Mouse (Mus musculus): ENCODE results near the gene Creb3. TPM values are rescaled to one million over a fixed set of nuclear protein-coding genes. Genes with fewer than 3 reads are reported as not detected.
A peak's percentile ranks its signal among the peaks of the same experiment; 100 is the strongest.

The Creb3 gene
- polyA plus RNA-seq, 1 experiment from 2014 or later: 62.3 TPM

DNA sequence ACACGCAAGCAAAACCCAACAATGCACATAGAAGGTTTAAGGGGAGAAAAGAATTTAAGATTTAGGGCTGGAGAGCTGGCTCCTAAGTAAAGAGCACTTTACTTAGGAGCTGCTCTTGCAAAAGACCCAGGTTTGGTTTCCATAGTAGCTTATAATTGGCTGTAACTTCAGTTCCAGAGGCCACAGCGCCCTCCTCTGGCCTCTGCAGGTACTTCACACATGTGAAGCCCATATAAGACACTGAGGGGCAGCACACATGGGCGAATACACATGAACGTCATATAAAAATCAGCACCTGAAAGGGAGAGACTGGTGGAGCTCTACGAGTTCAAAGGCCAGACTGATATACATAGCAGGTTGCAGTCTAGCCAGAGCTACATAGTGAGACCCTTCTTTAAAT lies 34.3 kb upstream of the Creb3 start:
- Histone ChIP-seq H3K4me1 (ENCODE audit: control insufficient read depth in 2 of 2, insufficient read depth in 2 of 2, low read length in 2 of 2) (peaks cover 8 to 24% of the 10 kb centered on the region in 2 experiments), H3K4me2 (ENCODE audit: low read length) (no peak overlapping the region), H3K4me3 (ENCODE audit: control insufficient read depth in 1 of 2, insufficient read depth in 1 of 2, low read depth in 1 of 2, low read length in 2 of 2) (no peak overlapping the region), H3K9ac (ENCODE audit: low read length) (no peak overlapping the region), H3K27me3 (ENCODE audit: control insufficient read depth, insufficient read depth, low read length) (no peaks in the 10 kb centered on the region), H3K27ac (replicated peaks in 1 of 2; ENCODE audit: control insufficient read depth in 1 of 2, insufficient read depth in 1 of 2, low read depth in 2 of 2, low read length in 2 of 2) (no peak overlapping the region), H3K36me3 (ENCODE audit: control insufficient read depth, insufficient read depth, low read length) (peaks cover 22% of the 10 kb centered on the region), H3K9me3 (ENCODE audit: control insufficient read depth, low read length) (0 out of 2 replicates have a peak, but pooled peaks cover 2% of the 10 kb centered on the region)
- ATAC-seq (ENCODE audit: insufficient number of reproducible peaks, insufficient read depth, low FRiP score, low read depth): no peak
- 60% methylated on average over 5 of the region's 5 CpGs for WGBS

DNA sequence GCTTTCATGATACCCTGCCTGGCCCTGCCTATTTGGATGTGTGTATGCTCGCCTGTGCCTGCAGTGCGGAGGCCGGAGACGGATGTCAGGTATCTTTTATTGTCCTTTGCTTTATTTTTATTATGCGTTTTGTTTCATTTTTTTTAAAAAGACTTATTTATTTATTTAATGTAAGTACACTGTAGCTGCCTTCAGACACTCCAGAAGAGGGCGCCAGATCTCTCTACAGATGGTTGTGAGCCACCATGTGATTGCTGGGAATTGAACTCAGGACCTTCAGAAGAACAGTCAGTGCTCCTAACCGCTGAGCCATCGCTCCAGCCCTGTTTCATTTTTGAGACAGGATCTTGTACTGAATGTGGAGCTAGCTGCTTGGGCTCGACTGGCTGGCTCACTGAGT lies 33.6 kb upstream of the Creb3 start:
- no peaks in the 10 kb centered on the region for H3K27me3 ChIP-seq (ENCODE audit: control insufficient read depth, insufficient read depth, low read length)
- no peak overlapping the region for H3K4me3 ChIP-seq (ENCODE audit: control insufficient read depth in 1 of 2, insufficient read depth in 1 of 2, low read depth in 1 of 2, low read length in 2 of 2)
- no peak overlapping the region for H3K27ac ChIP-seq (replicated peaks in 1 of 2; ENCODE audit: control insufficient read depth in 1 of 2, insufficient read depth in 1 of 2, low read depth in 2 of 2, low read length in 2 of 2)
- no peak overlapping the region for H3K9ac ChIP-seq (ENCODE audit: low read length)
- H3K4me2 ChIP-seq (ENCODE audit: low read length): no peak overlapping the region
- peaks cover 8 to 24% of the 10 kb centered on the region in 2 experiments for H3K4me1 ChIP-seq (ENCODE audit: control insufficient read depth in 2 of 2, insufficient read depth in 2 of 2, low read length in 2 of 2)
- peaks cover 28% of the 10 kb centered on the region for H3K36me3 ChIP-seq (ENCODE audit: control insufficient read depth, insufficient read depth, low read length)
- 0 out of 2 replicates have a peak, but pooled peaks cover 2% of the 10 kb centered on the region for H3K9me3 ChIP-seq (ENCODE audit: control insufficient read depth, low read length)
- 79% methylated on average over 9 of the region's 9 CpGs for WGBS
- ATAC-seq (ENCODE audit: insufficient number of reproducible peaks, insufficient read depth, low FRiP score, low read depth): no peak

DNA sequence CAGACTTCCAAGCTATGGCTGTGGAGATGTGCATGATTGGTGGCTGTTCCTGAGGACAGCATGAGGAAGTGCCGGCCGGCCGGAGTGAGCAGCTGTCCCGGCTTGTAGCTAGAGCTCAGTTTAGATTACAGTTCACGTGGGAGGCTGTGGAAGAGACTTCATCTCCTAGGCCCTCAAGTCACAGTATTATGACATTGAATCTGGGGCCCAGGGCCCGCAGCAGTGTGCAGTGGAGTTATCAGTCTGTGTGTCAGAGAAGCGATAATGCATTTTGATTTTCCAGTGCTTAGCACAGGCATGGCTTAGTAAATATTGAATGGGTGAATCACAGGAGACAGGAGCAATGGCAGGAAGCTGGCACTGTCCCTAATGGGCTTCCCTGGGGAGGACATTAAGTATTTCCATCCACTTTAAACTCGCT lies 32.0 kb upstream of the Creb3 start:
- peaks cover 4 to 15% of the 10 kb centered on the region in 2 experiments for H3K4me1 ChIP-seq (ENCODE audit: control insufficient read depth in 2 of 2, insufficient read depth in 2 of 2, low read length in 2 of 2)
- H3K4me3 ChIP-seq (ENCODE audit: control insufficient read depth in 1 of 2, insufficient read depth in 1 of 2, low read depth in 1 of 2, low read length in 2 of 2): no peak overlapping the region
- peak overlapping the region; percentile 32 to 60 for H3K27ac ChIP-seq (replicated peaks in 1 of 2; ENCODE audit: control insufficient read depth in 1 of 2, insufficient read depth in 1 of 2, low read depth in 2 of 2, low read length in 2 of 2)
- no peaks in the 10 kb centered on the region for H3K27me3 ChIP-seq (ENCODE audit: control insufficient read depth, insufficient read depth, low read length)
- peaks cover 44% of the 10 kb centered on the region for H3K36me3 ChIP-seq (ENCODE audit: control insufficient read depth, insufficient read depth, low read length)
- 27% methylated on average over 8 of the region's 8 CpGs for WGBS
- H3K9ac ChIP-seq (ENCODE audit: low read length): no peak overlapping the region
- no peak overlapping the region for H3K4me2 ChIP-seq (ENCODE audit: low read length)
- 0 out of 2 replicates have a peak, but pooled peaks cover 2% of the 10 kb centered on the region for H3K9me3 ChIP-seq (ENCODE audit: control insufficient read depth, low read length)
- 0 out of 2 replicates have a peak, but pooled peaks have one; percentile 14 for ATAC-seq (ENCODE audit: insufficient number of reproducible peaks, insufficient read depth, low FRiP score, low read depth)

DNA sequence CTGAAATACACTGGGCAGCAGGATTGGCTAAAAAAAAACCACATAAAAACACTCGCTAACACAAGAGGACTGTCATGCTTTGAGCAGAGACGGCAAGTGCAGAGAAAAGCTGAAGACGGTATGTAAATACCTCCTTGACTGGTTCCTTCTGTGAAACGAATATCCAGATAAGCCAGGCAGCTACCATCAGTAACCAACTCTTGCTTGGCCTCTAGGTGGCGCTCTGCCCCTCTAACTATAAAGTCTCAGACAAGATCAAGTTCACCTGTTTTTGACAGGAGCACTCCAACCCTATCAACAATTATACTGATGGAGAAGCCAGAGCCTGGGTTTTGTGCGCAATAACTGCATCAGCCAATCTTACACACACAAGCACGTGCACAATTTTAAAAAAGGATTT lies 31.6 kb upstream of the Creb3 start:
- Histone ChIP-seq H3K27ac (replicated peaks in 1 of 2; ENCODE audit: control insufficient read depth in 1 of 2, insufficient read depth in 1 of 2, low read depth in 2 of 2, low read length in 2 of 2) (peak overlapping the region; percentile 32 to 60), H3K4me1 (ENCODE audit: control insufficient read depth in 2 of 2, insufficient read depth in 2 of 2, low read length in 2 of 2) (peaks cover 4 to 15% of the 10 kb centered on the region in 2 experiments), H3K4me3 (ENCODE audit: control insufficient read depth in 1 of 2, insufficient read depth in 1 of 2, low read depth in 1 of 2, low read length in 2 of 2) (no peak overlapping the region), H3K27me3 (ENCODE audit: control insufficient read depth, insufficient read depth, low read length) (no peaks in the 10 kb centered on the region), H3K9me3 (ENCODE audit: control insufficient read depth, low read length) (0 out of 2 replicates have a peak, but pooled peaks cover 2% of the 10 kb centered on the region), H3K9ac (ENCODE audit: low read length) (no peak overlapping the region), H3K36me3 (ENCODE audit: control insufficient read depth, insufficient read depth, low read length) (peaks cover 49% of the 10 kb centered on the region), H3K4me2 (ENCODE audit: low read length) (no peak overlapping the region)
- 12% methylated on average over 7 of the region's 7 CpGs for WGBS
- no peak for ATAC-seq (ENCODE audit: insufficient number of reproducible peaks, insufficient read depth, low FRiP score, low read depth)

DNA sequence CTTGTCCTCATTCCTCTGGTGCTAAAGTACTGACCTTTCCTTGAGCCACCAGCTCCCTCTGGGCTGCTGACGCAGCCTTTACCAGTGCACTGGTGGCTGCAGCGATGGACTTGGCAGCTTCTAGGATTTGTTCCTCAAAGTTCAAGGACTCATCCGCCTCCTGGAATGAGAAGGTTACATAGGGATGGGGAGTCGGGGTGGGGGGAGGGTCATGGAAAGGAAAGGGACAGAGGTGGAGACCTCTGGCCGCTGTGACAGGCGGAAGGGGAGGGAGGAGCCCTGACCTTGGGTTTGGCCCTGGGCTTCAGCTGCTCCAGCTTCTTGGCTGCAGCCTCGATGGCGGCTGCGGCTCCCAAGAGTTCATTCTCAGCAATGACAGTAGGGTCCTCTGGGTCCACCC lies 28.9 kb upstream of the Creb3 start:
- Histone ChIP-seq H3K4me1 (ENCODE audit: control insufficient read depth in 2 of 2, insufficient read depth in 2 of 2, low read length in 2 of 2) (peaks cover 4 to 15% of the 10 kb centered on the region in 2 experiments), H3K27me3 (ENCODE audit: control insufficient read depth, insufficient read depth, low read length) (no peaks in the 10 kb centered on the region), H3K9ac (ENCODE audit: low read length) (no peak overlapping the region), H3K36me3 (ENCODE audit: control insufficient read depth, insufficient read depth, low read length) (peaks cover 75% of the 10 kb centered on the region), H3K9me3 (ENCODE audit: control insufficient read depth, low read length) (no peaks in the 10 kb centered on the region), H3K4me2 (ENCODE audit: low read length) (no peak overlapping the region), H3K4me3 (ENCODE audit: control insufficient read depth in 1 of 2, insufficient read depth in 1 of 2, low read depth in 1 of 2, low read length in 2 of 2) (no peak overlapping the region), H3K27ac (replicated peaks in 1 of 2; ENCODE audit: control insufficient read depth in 1 of 2, insufficient read depth in 1 of 2, low read depth in 2 of 2, low read length in 2 of 2) (no peak overlapping the region)
- WGBS: 84% methylated on average over 9 of the region's 9 CpGs
- no peak for ATAC-seq (ENCODE audit: insufficient number of reproducible peaks, insufficient read depth, low FRiP score, low read depth)

DNA sequence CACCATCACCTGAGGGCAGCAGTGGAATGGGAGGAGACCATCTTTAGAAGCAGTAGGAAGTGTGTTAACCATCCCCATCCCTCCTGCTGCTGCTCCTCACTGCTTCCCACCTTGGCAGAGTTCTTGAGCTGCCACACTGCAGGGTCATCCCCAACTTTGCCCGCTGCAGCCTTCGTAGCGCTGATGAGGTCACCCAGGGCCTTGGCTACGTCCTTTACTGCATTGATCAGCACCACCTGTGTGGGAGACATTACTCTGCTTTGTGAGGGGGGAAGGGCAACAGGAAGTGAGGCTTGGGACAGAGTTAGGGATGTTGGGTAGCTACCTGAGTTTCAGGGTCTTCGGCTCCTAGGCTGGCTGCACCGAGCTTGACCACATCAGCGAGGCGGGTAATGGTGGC lies 26.5 kb upstream of the Creb3 start:
- Histone ChIP-seq H3K36me3 (ENCODE audit: control insufficient read depth, insufficient read depth, low read length) (peaks cover 99% of the 10 kb centered on the region), H3K9ac (ENCODE audit: low read length) (no peak overlapping the region), H3K4me2 (ENCODE audit: low read length) (no peak overlapping the region), H3K9me3 (ENCODE audit: control insufficient read depth, low read length) (no peaks in the 10 kb centered on the region), H3K27ac (replicated peaks in 1 of 2; ENCODE audit: control insufficient read depth in 1 of 2, insufficient read depth in 1 of 2, low read depth in 2 of 2, low read length in 2 of 2) (no peak overlapping the region), H3K4me3 (ENCODE audit: control insufficient read depth in 1 of 2, insufficient read depth in 1 of 2, low read depth in 1 of 2, low read length in 2 of 2) (no peak overlapping the region), H3K27me3 (ENCODE audit: control insufficient read depth, insufficient read depth, low read length) (no peaks in the 10 kb centered on the region), H3K4me1 (ENCODE audit: control insufficient read depth in 2 of 2, insufficient read depth in 2 of 2, low read length in 2 of 2) (0 out of 4 replicates have a peak, but pooled peaks cover 0 to 6% of the 10 kb centered on the region in 2 experiments)
- no peak; the same call in 1 of the 2 replicates for ATAC-seq (ENCODE audit: insufficient number of reproducible peaks, insufficient read depth, low FRiP score, low read depth)
- 92% methylated on average over 8 of the region's 8 CpGs for WGBS

DNA sequence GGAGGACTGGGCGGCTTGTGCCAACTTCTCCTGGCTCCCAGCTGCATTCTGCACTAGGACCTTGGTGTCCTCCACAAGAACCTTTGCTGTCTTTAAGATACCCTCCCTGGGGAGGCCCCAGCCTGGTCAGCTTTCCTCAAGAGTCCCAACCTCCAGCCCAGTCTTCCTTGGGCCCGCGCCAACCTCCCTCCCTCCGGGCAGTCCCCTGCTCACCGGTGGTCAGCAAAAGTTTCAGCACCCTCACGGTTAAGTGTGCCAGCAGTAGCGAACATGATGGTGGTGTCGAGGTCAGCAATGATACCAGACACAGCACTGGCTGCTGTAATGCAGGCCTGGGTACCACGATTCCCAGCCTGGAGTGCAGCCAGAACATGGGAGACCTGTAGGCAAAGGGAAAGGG lies 26.1 kb upstream of the Creb3 start:
- peaks cover 100% of the 10 kb centered on the region for H3K36me3 ChIP-seq (ENCODE audit: control insufficient read depth, insufficient read depth, low read length)
- H3K4me2 ChIP-seq (ENCODE audit: low read length): no peak overlapping the region
- 0 out of 4 replicates have a peak, but pooled peaks cover 0 to 2% of the 10 kb centered on the region in 2 experiments for H3K4me1 ChIP-seq (ENCODE audit: control insufficient read depth in 2 of 2, insufficient read depth in 2 of 2, low read length in 2 of 2)
- no peaks in the 10 kb centered on the region for H3K9me3 ChIP-seq (ENCODE audit: control insufficient read depth, low read length)
- no peak overlapping the region for H3K9ac ChIP-seq (ENCODE audit: low read length)
- H3K27me3 ChIP-seq (ENCODE audit: control insufficient read depth, insufficient read depth, low read length): no peaks in the 10 kb centered on the region
- no peak; the same call in 1 of the 2 replicates for ATAC-seq (ENCODE audit: insufficient number of reproducible peaks, insufficient read depth, low FRiP score, low read depth)
- H3K4me3 ChIP-seq (ENCODE audit: control insufficient read depth in 1 of 2, insufficient read depth in 1 of 2, low read depth in 1 of 2, low read length in 2 of 2): no peak overlapping the region
- WGBS: 82% methylated on average over 9 of the region's 9 CpGs
- H3K27ac ChIP-seq (replicated peaks in 1 of 2; ENCODE audit: control insufficient read depth in 1 of 2, insufficient read depth in 1 of 2, low read depth in 2 of 2, low read length in 2 of 2): no peak overlapping the region

DNA sequence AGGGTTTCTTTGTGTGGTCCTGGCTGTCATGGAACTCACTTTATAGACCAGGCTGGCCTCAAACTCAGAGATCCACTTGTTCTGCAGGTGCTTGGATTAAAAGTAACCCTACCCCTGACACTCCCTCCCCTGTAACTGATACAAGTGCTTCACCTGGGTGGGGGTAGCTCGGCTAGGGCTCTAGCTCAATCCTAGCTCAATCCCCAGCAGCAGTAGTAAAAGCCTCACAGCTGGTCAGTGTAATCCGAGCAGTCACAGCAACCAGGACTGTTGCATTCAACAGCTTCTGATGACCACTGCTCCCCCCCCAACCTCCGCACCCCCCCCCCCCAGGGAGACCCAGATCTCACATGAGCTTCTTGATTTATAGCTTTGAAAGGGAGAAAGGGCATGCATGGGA lies 20.1 kb upstream of the Creb3 start:
- Histone ChIP-seq H3K4me2 (ENCODE audit: low read length) (no peak overlapping the region), H3K4me3 (ENCODE audit: control insufficient read depth in 1 of 2, insufficient read depth in 1 of 2, low read depth in 1 of 2, low read length in 2 of 2) (no peak overlapping the region), H3K9ac (ENCODE audit: low read length) (no peak overlapping the region), H3K36me3 (ENCODE audit: control insufficient read depth, insufficient read depth, low read length) (peaks cover 100% of the 10 kb centered on the region), H3K27ac (replicated peaks in 1 of 2; ENCODE audit: control insufficient read depth in 1 of 2, insufficient read depth in 1 of 2, low read depth in 2 of 2, low read length in 2 of 2) (no peak overlapping the region), H3K9me3 (ENCODE audit: control insufficient read depth, low read length) (no peaks in the 10 kb centered on the region), H3K4me1 (ENCODE audit: control insufficient read depth in 2 of 2, insufficient read depth in 2 of 2, low read length in 2 of 2) (no peaks in the 10 kb centered on the region), H3K27me3 (ENCODE audit: control insufficient read depth, insufficient read depth, low read length) (no peaks in the 10 kb centered on the region)
- ATAC-seq (ENCODE audit: insufficient number of reproducible peaks, insufficient read depth, low FRiP score, low read depth): no peak
- WGBS: 83% methylated on average over 3 of the region's 3 CpGs
